Comparison of ENCODE assay signal across 8 mouse cellular contexts in genomic region chr4:95117158-95117681, GRCm38 (mm10).
A peak's percentile ranks its signal among the peaks of the same experiment; 100 is the strongest.
DNase-seq lines count a peak whose midpoint lies in the region; ATAC-seq and TF ChIP-seq lines count a peak whose summit lies in the region.
"Had no signal": no experiment of that assay in that cellular context is flagged by ENCODE, and none has a peak within 500 bp of the region (broad histone marks: within the 10 kb centered on the region; RNA-seq: fewer than 3 reads in every experiment).

No protein-coding gene starts in this region.

- TF ChIP-seq POLR2A in bone marrow, adult 2 months (IDR thresholded peaks at IDR 0.05; ENCODE audit: borderline replicate concordance, control insufficient read depth, low read depth, low read length), result no peak

- no peak overlapping the region for H3K27ac ChIP-seq in lung, embryonic 14.5 days (ENCODE audit: low read depth)
- H3K27ac ChIP-seq in bone marrow, adult 2 months (ENCODE audit: control insufficient read depth, insufficient read depth, low read depth, low read length, poor library complexity), result no peak overlapping the region
- H3K27ac ChIP-seq in intestine, embryonic 16.5 days (ENCODE audit: low read length), result no peak overlapping the region
- H3K27ac ChIP-seq: forebrain, embryonic 13.5 days had no signal

- H3K9me3 ChIP-seq in lung, embryonic 14.5 days (ENCODE audit: low read depth, low read length), result no peaks in the 10 kb centered on the region
- no peaks in the 10 kb centered on the region for H3K9me3 ChIP-seq in intestine, embryonic 16.5 days (ENCODE audit: control insufficient read depth, low read length)
- H3K9me3 ChIP-seq: forebrain, embryonic 13.5 days had no signal

- 48% methylated on average over 5 of the region's 5 CpGs for WGBS in lung, embryonic 14.5 days
- 74% methylated on average over 5 of the region's 5 CpGs for whole genome bisulfite sequencing in bone marrow, adult 2 months
- WGBS in intestine, embryonic 16.5 days, result 50% methylated on average over 5 of the region's 5 CpGs

- no peak overlapping the region for H3K9ac ChIP-seq in lung, embryonic 14.5 days
- no peak overlapping the region for H3K9ac ChIP-seq in intestine, embryonic 16.5 days (ENCODE audit: low read depth, low read length)
- H3K9ac ChIP-seq: forebrain, embryonic 13.5 days had no signal

- H3K4me3 ChIP-seq in lung, embryonic 14.5 days (ENCODE audit: low read depth, low read length), result no peak overlapping the region
- no peak overlapping the region for H3K4me3 ChIP-seq in bone marrow, adult 2 months (replicated peaks; ENCODE audit: control insufficient read depth, low read depth, low read length)
- no peak overlapping the region for H3K4me3 ChIP-seq in intestine, embryonic 16.5 days (ENCODE audit: low read length)
- H3K4me3 ChIP-seq: forebrain, embryonic 13.5 days had no signal

- peak; percentile 40 for DNase-seq in lung, embryonic 14.5 days
- DNase-seq in lung, adult 18-20 months, result no peak
- peak; percentile 56 for DNase-seq in splenic B cell, adult 2 months (ENCODE audit: low read depth, low spot score)
- DNase-seq in urinary bladder, adult 18-20 months (ENCODE audit: low spot score in 2 of 2), result no peak
- DNase-seq in right cerebral cortex, postnatal 14 days, result no peak

- no peaks in the 10 kb centered on the region for H3K27me3 ChIP-seq in lung, embryonic 14.5 days (ENCODE audit: insufficient read depth, low read length)
- H3K27me3 ChIP-seq in intestine, embryonic 16.5 days (replicated peaks; ENCODE audit: control insufficient read depth, insufficient read depth, low read length), result no peaks in the 10 kb centered on the region
- no peaks in the 10 kb centered on the region for H3K27me3 ChIP-seq in splenic B cell, adult 2 months (ENCODE audit: control insufficient read depth, insufficient read depth, low read length, poor library complexity, severe bottlenecking)
- H3K27me3 ChIP-seq: forebrain, embryonic 13.5 days had no signal

- TF ChIP-seq CTCF in lung, embryonic 14.5 days (IDR thresholded peaks at IDR 0.05; ENCODE audit: low read depth), result peak; percentile 56
- TF ChIP-seq CTCF in bone marrow, adult 2 months (IDR thresholded peaks at IDR 0.05; ENCODE audit: control insufficient read depth, insufficient read depth, low read length), result peak; percentile 48; the same call in 1 of the 2 replicates

- no peak overlapping the region for H3K4me2 ChIP-seq in lung, embryonic 14.5 days
- no peak overlapping the region for H3K4me2 ChIP-seq in intestine, embryonic 16.5 days (ENCODE audit: low read depth, low read length)
- H3K4me2 ChIP-seq: forebrain, embryonic 13.5 days had no signal

- no peaks in the 10 kb centered on the region for H3K4me1 ChIP-seq in lung, embryonic 14.5 days (ENCODE audit: insufficient read depth)
- no peaks in the 10 kb centered on the region for H3K4me1 ChIP-seq in bone marrow, adult 2 months (ENCODE audit: control insufficient read depth, insufficient read depth, low read length)
- H3K4me1 ChIP-seq in intestine, embryonic 16.5 days (ENCODE audit: control insufficient read depth, insufficient read depth, low read length), result no peaks in the 10 kb centered on the region
- H3K4me1 ChIP-seq: forebrain, embryonic 13.5 days had no signal

- no peaks in the 10 kb centered on the region for H3K36me3 ChIP-seq in lung, embryonic 14.5 days (ENCODE audit: insufficient read depth)
- no peaks in the 10 kb centered on the region for H3K36me3 ChIP-seq in intestine, embryonic 16.5 days (ENCODE audit: control insufficient read depth, insufficient read depth, low read length)
- H3K36me3 ChIP-seq in splenic B cell, adult 2 months (ENCODE audit: control insufficient read depth, insufficient read depth, low read length, poor library complexity, severe bottlenecking), result no peaks in the 10 kb centered on the region

- peak; percentile 60; the same call in 1 of the 2 replicates for ATAC-seq in lung, embryonic 14.5 days (ENCODE audit: insufficient read depth)
- ATAC-seq in intestine, embryonic 16.5 days, result peak; percentile 56; the same call in 1 of the 2 replicates
- ATAC-seq: forebrain, embryonic 13.5 days had no signal

Comparison
In these comparisons a context has a peak if more than half of its experiments do, and no peak if none do; other contexts are left out.
1. DNase-seq: peak in lung, embryonic 14.5 days (single experiment) and splenic B cell, adult 2 months (single experiment); none in lung, adult 18-20 months (0 of 2), urinary bladder, adult 18-20 months (0 of 2) and right cerebral cortex, postnatal 14 days (single experiment).